Mouse (Mus musculus) small intestine, adult 2 months (tissue): ENCODE results near the gene Hoxa9. TPM values are rescaled to one million over a fixed set of nuclear protein-coding genes. Genes with fewer than 3 reads are reported as not detected.

Source experiments
- H3K27ac ChIP-seq: fragments of 200-500 bp; 2 replicates; pipeline ENCODE4 v1.5.1; 2012; ENCODE audit warnings: low read depth, low read length, control low read depth, inconsistent platforms; ENCODE audit not compliant: insufficient read depth
- H3K27me3 ChIP-seq: fragments of 200-500 bp; 2 replicates; pipeline ENCODE4 v1.6.1; 2012; ENCODE audit warnings: mild to moderate bottlenecking, moderate library complexity, low read length, inconsistent platforms; ENCODE audit not compliant: control insufficient read depth, insufficient read depth
- H3K36me3 ChIP-seq: fragments of 200-500 bp; 2 replicates; pipeline ENCODE4 v1.6.1; 2012; ENCODE audit warnings: mild to moderate bottlenecking, low read length, control low read depth, inconsistent platforms; ENCODE audit not compliant: control insufficient read depth, insufficient read depth
- H3K4me1 ChIP-seq: fragments of 200-500 bp; 2 replicates; pipeline ENCODE4 v1.6.1; 2012; ENCODE audit warnings: low read length, inconsistent platforms, mixed read lengths; ENCODE audit not compliant: control insufficient read depth, insufficient read depth, insufficient read length
- H3K4me3 ChIP-seq: fragments of 200-500 bp; 2 replicates; pipeline ENCODE4 v1.5.1; 2012; ENCODE audit warnings: low read depth, mild to moderate bottlenecking, control low read depth, inconsistent platforms, low read length, moderate library complexity
- CTCF ChIP-seq: fragments of 200-500 bp; IDR thresholded peaks from 2 replicates; pipeline ENCODE4 v1.5.1; 2012; ENCODE audit warnings: low read depth, mild to moderate bottlenecking, control low read depth, inconsistent platforms, low read length, moderate library complexity, mixed read lengths; ENCODE audit not compliant: insufficient replicate concordance, insufficient read length; ENCODE audit errors: extremely low read depth
- POLR2A ChIP-seq: fragments of 200-500 bp; IDR thresholded peaks from 2 replicates; pipeline ENCODE4 v1.6.1; 2012; ENCODE audit warnings: low read depth, mild to moderate bottlenecking, control low read depth, inconsistent platforms, low read length, moderate library complexity
- WGBS: fragments of 180-500 bp; shearing (Covaris S2); methylation state at CpG from one replicate; pipeline ENCODE4 v1.1.7; 2018; 5-methylcytosine and 5-hydroxymethylcytosine counted together
- polyA plus RNA-seq: library from polyadenylated mRNA; depleted of rRNA; stranded (reverse); fragments of >200 nt; gene quantifications from 2 replicates; pipeline ENCODE4 v1.2.3, GENCODE M21; 2012

The Hoxa9 gene
- polyA plus RNA-seq, 1 experiment, result not detected

DNA sequence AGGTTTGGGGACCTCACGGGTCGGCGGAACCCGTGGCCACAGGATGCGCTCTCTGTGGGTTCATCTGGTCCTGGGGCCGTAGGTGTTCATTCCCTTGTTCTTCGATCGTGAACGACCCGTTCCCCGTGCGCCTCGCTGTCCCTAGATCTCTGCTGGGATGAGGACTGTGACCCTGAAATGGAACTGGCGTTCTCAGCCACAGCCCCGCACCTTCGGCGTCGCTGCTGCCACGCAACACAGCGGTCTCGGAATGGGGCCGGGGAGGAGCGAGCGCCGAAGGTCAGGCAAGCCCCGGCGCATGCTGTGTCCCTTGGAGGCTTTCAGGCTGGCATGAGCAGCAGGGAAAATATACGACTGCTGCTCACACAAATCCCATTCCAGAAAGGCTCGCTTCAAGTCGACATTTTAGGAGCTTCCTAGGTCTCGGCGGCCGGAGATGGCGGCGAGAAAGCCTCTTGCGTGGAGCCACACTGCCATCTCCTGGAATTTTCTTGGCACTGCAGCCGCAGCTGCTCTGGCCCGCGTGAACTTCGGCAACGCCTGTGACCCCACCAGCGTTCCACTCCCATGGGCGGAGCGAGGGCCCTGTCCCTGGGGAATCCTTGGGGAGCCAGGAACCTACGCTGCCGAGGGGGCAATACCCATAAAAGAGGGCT lies 9.4 kb downstream of the Hoxa9 start, which contains the start of gene Hoxa7:
Gene Hoxa7 (minus strand): TSS at position 518 of the 656 bp plus-strand sequence.
- H3K4me1 ChIP-seq, result peaks cover 11% of the 10 kb centered on the region
- no peak for TF ChIP-seq POLR2A
- TF ChIP-seq CTCF, result peak; percentile 99
- H3K27me3 ChIP-seq, result peaks cover 85% of the 10 kb centered on the region
- 2% methylated on average over 46 of the region's 46 CpGs for WGBS
- H3K27ac ChIP-seq, result no peak within 1 kb of the TSS
- no peaks in the 10 kb centered on the region for H3K36me3 ChIP-seq
- H3K4me3 ChIP-seq, result peak within 1 kb of the TSS; percentile 69

DNA sequence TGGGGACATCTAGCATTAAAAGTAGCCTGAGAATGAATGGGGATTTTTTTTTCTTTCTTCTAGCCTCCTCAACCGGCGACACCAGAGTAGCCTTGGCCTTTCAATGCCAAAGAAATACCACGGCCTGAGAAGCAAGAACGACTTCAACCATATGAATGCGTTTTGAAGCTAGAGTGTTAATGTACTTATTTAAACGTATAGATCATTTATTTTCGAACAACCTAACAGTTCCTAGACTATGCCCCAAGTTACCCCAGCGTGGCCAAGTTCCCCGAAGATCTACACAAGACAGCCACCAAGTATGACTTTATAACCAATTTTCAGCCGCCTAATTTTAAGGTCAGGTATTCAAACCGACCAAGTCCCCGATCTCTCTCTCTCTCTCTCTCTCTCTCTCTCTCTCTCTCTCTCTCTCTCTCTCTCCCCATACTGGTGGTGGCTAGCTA lies 10.0 kb downstream of the Hoxa9 start:
- Histone ChIP-seq H3K4me1 (peaks cover 9% of the 10 kb centered on the region), H3K4me3 (peak overlapping the region; percentile 69), H3K27ac (no peak overlapping the region), H3K36me3 (no peaks in the 10 kb centered on the region), H3K27me3 (peaks cover 85% of the 10 kb centered on the region)
- TF ChIP-seq POLR2A (no peak), CTCF (no peak)
- 25% methylated on average over 12 of the region's 12 CpGs for WGBS

DNA sequence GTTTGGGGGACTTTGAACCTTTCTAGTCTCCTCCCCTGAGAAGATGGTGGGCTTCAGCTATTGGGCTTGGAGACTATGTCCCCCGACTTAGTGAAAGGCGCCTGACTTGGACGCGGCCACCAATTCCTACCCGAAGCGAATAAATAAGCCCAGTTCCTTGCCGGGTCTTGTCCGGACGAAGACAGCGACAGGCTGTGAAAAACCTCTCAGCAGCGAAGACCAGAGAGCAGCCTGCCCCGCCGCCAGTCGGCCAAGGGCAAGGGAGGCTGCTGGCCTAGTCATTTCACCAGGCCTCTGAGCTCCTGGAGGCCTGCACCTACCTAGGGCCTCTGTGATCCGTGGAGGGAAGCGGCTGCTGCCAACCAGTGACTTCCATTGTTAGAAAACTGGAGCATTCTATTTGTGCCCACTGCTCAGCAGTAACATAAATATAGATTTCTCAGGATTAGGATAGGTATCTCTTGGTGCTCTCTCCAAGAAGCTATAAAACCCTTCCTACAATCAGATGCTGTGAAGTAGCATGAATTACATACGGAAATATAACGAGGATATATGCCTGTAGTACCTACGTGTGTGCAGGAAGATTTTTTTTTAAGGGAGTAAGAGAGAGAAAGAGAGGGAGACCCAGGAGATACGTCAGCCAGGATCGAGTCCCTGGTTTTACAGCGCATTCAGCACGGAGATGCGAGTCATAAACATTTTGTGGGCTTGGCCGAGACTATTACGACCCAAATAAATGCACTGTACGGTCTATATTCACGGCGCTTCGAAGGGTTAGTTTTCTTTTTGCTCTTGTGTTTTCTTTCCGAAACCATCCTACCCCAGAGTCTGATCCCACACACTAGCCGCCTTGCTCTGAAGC lies 10.7 kb downstream of the Hoxa9 start:
- TF ChIP-seq POLR2A, result no peak
- TF ChIP-seq CTCF, result no peak
- Histone ChIP-seq H3K4me3 (no peak overlapping the region), H3K27ac (no peak overlapping the region), H3K27me3 (peaks cover 84% of the 10 kb centered on the region), H3K36me3 (no peaks in the 10 kb centered on the region), H3K4me1 (peaks cover 7% of the 10 kb centered on the region)
- 46% methylated on average over 32 of the region's 32 CpGs for WGBS

DNA sequence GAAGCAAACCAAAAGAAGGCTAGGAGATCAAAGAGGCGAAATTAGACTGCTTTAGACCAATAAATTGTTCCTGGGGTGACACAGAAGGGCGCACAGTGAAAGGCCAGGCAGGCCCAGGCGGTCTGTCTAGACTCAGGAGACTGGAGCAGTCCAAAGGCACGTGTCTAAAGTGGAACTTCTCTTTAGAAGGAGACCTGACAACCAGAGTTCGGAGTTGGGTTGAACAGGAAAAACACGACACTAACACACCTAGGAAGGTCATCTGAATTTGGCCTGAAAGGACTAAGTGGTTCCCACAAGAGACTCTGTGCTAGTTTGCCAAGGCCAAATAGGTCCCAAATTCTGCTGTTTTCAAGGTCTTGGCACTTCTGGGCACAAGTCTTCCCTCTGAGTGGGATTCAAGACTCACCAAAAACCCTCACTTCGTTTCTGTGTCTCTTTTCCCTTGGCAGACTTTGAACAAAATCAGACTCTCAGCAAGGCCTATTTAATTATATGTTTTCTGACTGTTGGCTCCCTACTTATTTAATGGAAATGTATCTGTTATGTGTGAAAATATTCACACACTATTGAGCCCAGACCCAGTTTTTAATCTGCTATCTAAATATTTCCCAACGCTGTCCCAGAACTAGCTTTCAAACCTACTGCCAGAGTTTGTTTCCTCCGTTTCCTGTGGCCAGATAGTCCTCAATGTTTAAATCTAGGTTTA lies 11.5 kb downstream of the Hoxa9 start:
- Histone ChIP-seq H3K27me3 (peaks cover 84% of the 10 kb centered on the region), H3K36me3 (no peaks in the 10 kb centered on the region), H3K4me1 (peaks cover 7% of the 10 kb centered on the region), H3K27ac (no peak overlapping the region), H3K4me3 (no peak overlapping the region)
- no peak for TF ChIP-seq CTCF
- TF ChIP-seq POLR2A, result no peak
- 58% methylated on average over 9 of the region's 9 CpGs for WGBS

DNA sequence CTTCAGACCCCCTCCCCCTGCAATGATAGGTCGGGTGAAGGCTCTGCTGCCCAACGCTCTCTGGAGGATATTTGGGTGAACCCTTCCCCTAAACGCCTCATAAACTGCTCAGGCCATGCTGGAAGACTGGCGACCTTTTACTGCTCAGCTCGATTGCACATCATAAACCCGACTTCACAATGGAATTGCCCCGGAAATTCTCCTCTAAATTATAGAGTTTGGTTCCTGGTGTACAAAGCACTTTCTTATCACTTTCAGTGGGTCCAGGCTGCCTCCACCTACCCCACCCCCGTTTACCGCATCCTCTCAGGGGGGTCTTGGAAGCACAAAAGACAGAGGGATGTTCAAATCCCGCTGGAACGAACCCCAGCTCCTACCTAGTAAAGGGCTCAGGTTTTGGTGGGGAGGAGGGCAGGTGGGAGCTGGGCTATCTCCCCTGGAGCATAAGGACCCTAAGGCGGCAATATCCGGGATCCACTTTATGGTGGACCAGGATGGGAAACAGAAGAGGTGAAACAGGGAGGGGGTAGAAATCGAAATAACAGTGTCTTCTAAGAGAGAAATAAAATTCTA lies 12.2 kb downstream of the Hoxa9 start:
- Histone ChIP-seq H3K4me3 (no peak overlapping the region), H3K36me3 (no peaks in the 10 kb centered on the region), H3K27me3 (peaks cover 82% of the 10 kb centered on the region), H3K27ac (no peak overlapping the region), H3K4me1 (peaks cover 8% of the 10 kb centered on the region)
- TF ChIP-seq POLR2A (no peak), CTCF (no peak)
- 27% methylated on average over 14 of the region's 14 CpGs for WGBS

DNA sequence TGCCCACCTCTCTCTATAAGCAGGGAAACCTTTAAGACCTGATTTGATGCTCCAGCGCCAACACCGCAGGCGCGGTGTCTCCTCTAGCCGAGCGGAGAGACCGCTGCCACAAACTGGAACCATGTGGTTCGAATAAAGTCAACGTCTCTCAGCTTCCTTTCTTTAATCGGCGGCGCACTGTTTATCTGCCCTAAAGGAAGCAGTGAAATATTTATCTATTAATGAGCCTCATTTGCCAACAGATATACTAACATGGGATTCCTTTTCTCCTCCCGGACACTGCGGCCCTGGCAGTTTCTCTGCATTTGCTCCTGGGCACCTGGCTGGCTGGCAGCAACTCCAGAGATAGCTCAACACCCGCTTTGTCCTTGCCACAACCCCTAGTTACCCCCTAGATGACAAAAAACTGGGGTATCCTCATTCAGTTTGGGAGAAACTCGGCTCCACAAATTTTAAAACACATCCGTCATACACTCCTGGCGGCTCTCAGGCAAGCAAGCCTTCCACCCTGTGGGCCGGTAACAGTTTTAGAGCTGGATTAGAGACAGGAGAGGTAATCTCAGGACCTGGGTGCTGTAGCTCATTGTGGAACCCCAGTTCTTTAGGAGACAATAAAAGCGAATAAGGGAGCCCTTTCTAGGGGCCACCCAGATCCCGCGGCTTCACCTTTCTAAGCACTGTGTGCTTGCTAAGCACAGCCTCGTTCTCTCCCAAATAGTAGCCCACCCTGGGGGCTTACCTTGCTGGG lies 12.8 kb downstream of the Hoxa9 start:
- peaks cover 10% of the 10 kb centered on the region for H3K4me1 ChIP-seq
- no peaks in the 10 kb centered on the region for H3K36me3 ChIP-seq
- no peak for TF ChIP-seq POLR2A
- no peak for TF ChIP-seq CTCF
- H3K4me3 ChIP-seq, result peak overlapping the region; percentile 56
- H3K27ac ChIP-seq, result no peak overlapping the region
- peaks cover 86% of the 10 kb centered on the region for H3K27me3 ChIP-seq
- 17% methylated on average over 23 of the region's 23 CpGs for WGBS
